Mouse (Mus musculus) adipose tissue, adult 10 weeks (tissue): Measurements from ENCODE around the gene Olfr263. TPM values are rescaled to one million over a fixed set of nuclear protein-coding genes. Genes with fewer than 3 reads are reported as not detected.

ENCODE experiments used
- polyA plus RNA-seq: library from polyadenylated mRNA; stranded (reverse); fragments of 350-450 nt; fragmentation: Illumina TruSeq; extraction: RNeasy Lipid Tissue Mini Kit (QIAGEN cat#74804); gene quantifications from one replicate; pipeline ENCODE4 v1.2.3, GENCODE M21; 2014; ENCODE audit warnings: low read depth, low replicate concordance

Gene Olfr263
- polyA plus RNA-seq: not detected

DNA sequence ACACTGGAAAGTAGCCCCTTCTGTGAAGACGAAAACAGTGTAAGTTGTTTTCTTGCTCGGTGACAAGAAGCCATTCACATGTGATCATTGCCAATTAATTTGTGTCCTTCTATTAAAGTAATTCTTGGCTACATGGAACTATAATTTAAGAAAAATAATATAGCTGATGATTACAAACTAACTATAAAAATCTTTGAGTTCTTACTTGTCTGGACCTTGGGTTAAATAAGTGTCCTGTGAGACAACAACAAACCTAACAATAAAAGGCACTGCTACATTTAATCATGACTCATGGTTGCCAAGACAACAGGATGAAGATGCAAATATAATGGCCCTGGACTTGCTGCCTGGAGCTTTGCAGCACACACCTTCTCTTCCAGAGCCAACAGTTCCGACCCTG is at the start of gene Olfr263:
Gene Olfr263, plus strand, starts transcription at position 301 of the 400 bp plus-strand sequence.

DNA sequence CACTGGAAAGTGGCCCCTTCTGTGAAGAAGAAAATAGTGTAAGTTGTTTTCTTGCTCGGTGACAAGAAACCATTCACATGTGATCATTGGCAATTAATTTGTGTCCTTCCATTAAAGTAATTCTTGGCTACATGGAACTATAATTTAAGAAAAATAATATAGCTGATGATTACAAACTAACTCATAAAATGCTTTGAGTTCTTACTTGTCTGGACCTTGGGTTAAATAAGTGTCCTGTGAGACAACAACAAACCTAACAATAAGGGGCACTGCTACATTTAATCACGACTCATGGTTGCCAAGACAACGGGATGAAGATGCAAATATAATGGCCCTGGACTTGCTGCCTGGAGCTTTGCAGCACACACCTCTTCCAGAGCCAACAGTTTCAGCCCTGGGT is 18.3 kb upstream of the Olfr263 start, which contains the start of gene Olfr1369-ps1:
Gene Olfr1369-ps1, plus strand, starts transcription at position 301 of the 400 bp plus-strand sequence.

DNA sequence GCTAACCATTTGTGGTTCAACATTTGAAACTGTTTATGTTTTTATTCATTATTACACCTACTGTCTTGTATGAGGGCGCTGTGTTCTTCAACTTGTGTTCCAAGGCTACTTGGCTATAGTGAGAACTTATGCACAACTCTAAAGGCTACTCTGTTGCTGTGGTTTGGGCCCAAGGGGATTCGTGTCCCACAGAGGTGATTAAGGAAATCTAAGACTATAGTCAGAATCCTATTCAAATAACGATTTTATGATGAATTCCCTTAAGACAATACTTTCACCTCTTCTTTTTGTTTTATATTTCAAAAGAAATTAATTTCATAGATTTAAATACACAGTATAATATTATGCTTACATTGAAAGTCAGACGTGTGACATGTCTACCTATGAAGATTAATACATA is 16.3 kb downstream of the Olfr263 start, which contains the start of gene Olfr1368:
Gene Olfr1368, minus strand, starts transcription at position 101 of the 400 bp plus-strand sequence.

DNA sequence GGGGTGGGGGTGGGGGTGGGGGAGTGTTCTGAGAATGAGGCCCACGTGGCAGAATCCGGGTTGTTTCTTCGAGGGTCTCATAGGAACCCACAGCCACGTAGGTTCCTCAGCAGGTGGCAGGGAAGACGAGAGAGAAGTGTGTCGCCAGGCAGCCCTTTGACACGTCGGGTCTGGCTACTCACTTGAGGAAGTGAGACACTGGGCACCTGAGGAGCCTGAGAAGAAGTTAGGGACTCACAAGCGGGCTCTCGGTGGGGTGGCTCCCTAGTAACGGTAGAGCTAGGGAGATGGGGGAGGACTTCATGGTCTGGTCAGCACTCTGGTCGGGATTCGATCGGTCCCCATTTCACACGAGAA is 49.9 kb downstream of the Olfr263 start, which contains the start of gene Trim27:
Gene Trim27, plus strand, starts transcription at position 79 of the 357 bp plus-strand sequence.

Other genes starting within 250 kb of the Olfr263 start
- not detected for gene Olfr1370, start 54.7 kb upstream of the Olfr263 start, polyA plus RNA-seq
- gene Olfr1369-ps1, start 18.2 kb upstream of the Olfr263 start, polyA plus RNA-seq: not detected
- gene Olfr1368, start 16.2 kb downstream of the Olfr263 start, polyA plus RNA-seq: not detected
- 52.9 TPM for gene Trim27, start 49.8 kb downstream of the Olfr263 start, polyA plus RNA-seq
- gene Gpx5, start 163.1 kb downstream of the Olfr263 start, polyA plus RNA-seq: 18,335 TPM
- 18.9 TPM for gene Gpx6, start 182.5 kb downstream of the Olfr263 start, polyA plus RNA-seq
- not detected for gene Olfr1367, start 217.3 kb downstream of the Olfr263 start, polyA plus RNA-seq
- 7.2 TPM for gene Zscan12, start 233.2 kb downstream of the Olfr263 start, polyA plus RNA-seq